Mouse (Mus musculus) liver, embryonic 14.5 days (tissue): ENCODE results near the gene Alkbh7.

ENCODE experiments used
- CTCF ChIP-seq: IDR thresholded peaks from 2 replicates; pipeline ENCODE4 v1.5.1; 2016; ENCODE audit warnings: antibody characterized with exemption, low read depth, control low read depth
- EP300 ChIP-seq: IDR thresholded peaks from 2 replicates; pipeline ENCODE4 v1.6.1; 2016; ENCODE audit warnings: antibody characterized with exemption, low read depth

DNA sequence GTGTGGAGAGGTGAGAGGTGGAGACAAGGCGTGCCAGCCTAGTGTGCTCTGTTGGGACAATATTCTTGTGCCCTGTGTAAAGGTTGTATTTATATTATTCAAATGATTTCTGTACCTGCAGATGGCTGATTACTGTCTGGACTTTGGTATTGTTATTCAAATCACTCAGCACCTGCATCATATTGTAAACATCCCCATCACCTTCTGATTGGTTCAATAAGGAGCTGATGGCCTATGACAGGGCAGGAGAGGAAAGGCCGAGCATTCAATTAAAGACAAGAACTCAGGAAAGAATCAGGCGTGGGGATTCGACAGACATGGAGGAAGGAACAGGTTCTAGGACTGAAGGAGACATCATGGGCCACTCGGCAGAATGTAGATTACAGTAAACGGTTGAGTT is 33.5 kb upstream of the Alkbh7 start:
- TF ChIP-seq CTCF (no peak), EP300 (no peak)
